Mouse (Mus musculus): ENCODE results near the gene Gba2.
"Not testable (repeated sequence)": the region's sequence is repeated elsewhere in the genome, so short reads cannot be mapped to it uniquely, and the experiment has no call there.

Gene Gba2

GRCm38 (mm10) chr4:43578376-43579204 is at the start of gene Gba2, which contains the start of gene Rgp1:
Gba2 (minus strand) TSS chr4:43578873.
Rgp1 (plus strand) TSS chr4:43578715.
- DNase-seq (ENCODE audit: low spot score): peak; percentile 89

GRCm38 (mm10) chr4:43620146-43620778 is 41.6 kb upstream of the Gba2 start:
- DNase-seq (ENCODE audit: low spot score): peak; percentile 1

GRCm38 (mm10) chr4:43613060-43613730 is 34.5 kb upstream of the Gba2 start:
- DNase-seq (ENCODE audit: low spot score): no peak

GRCm38 (mm10) chr4:43612534-43612933 is 33.9 kb upstream of the Gba2 start:
- no peak for DNase-seq (ENCODE audit: low spot score)

GRCm38 (mm10) chr4:43604751-43605685 is 26.3 kb upstream of the Gba2 start:
- DNase-seq (ENCODE audit: low spot score): no peak

GRCm38 (mm10) chr4:43604099-43604498 is 25.4 kb upstream of the Gba2 start:
- no peak for DNase-seq (ENCODE audit: low spot score)

GRCm38 (mm10) chr4:43600195-43600934 is 21.7 kb upstream of the Gba2 start:
- no peak for DNase-seq (ENCODE audit: low spot score)

- no peak for DNase-seq (ENCODE audit: low spot score)
Measured at GRCm38 (mm10) chr4:43598650-43599380, 20.1 kb upstream of the Gba2 start.

- DNase-seq (ENCODE audit: low spot score): no peak
Measured at GRCm38 (mm10) chr4:43598200-43598599, 19.5 kb upstream of the Gba2 start.

GRCm38 (mm10) chr4:43596597-43596996 is 17.9 kb upstream of the Gba2 start:
- DNase-seq (ENCODE audit: low spot score): not testable (repeated sequence)

- DNase-seq (ENCODE audit: low spot score): no peak
Measured at GRCm38 (mm10) chr4:43593453-43593852, 14.8 kb upstream of the Gba2 start.

GRCm38 (mm10) chr4:43591961-43592360 is 13.3 kb upstream of the Gba2 start:
- no peak for DNase-seq (ENCODE audit: low spot score)

GRCm38 (mm10) chr4:43591543-43591942 is 12.9 kb upstream of the Gba2 start:
- DNase-seq (ENCODE audit: low spot score): no peak

- DNase-seq (ENCODE audit: low spot score): no peak
Measured at GRCm38 (mm10) chr4:43587681-43588080, 9.0 kb upstream of the Gba2 start.

- no peak for DNase-seq (ENCODE audit: low spot score)
Measured at GRCm38 (mm10) chr4:43586411-43586810, 7.7 kb upstream of the Gba2 start.

GRCm38 (mm10) chr4:43585682-43586081 is 7.0 kb upstream of the Gba2 start:
- no peak for DNase-seq (ENCODE audit: low spot score)

GRCm38 (mm10) chr4:43584444-43585416 is 6.1 kb upstream of the Gba2 start, which contains the start of gene Msmp:
Msmp (minus strand) TSS chr4:43584494.
- DNase-seq (ENCODE audit: low spot score): no peak

- DNase-seq (ENCODE audit: low spot score): no peak
Measured at GRCm38 (mm10) chr4:43583421-43583820, 4.7 kb upstream of the Gba2 start.

- DNase-seq (ENCODE audit: low spot score): no peak
Measured at GRCm38 (mm10) chr4:43582241-43582640, 3.6 kb upstream of the Gba2 start.

Measured in urinary bladder, postnatal 14 days (tissue).